Mouse (Mus musculus) ES-Bruce4 (cell line): ENCODE data around the gene Ankrd28. TPM values are rescaled to one million over a fixed set of nuclear protein-coding genes. Genes with fewer than 3 reads are reported as not detected.

Experiments used
- H3K27ac ChIP-seq: 2 replicates; pipeline ENCODE4 v1.5.1; 2012; ENCODE audit warnings: low read length, inconsistent platforms; ENCODE audit not compliant: insufficient read depth
- H3K27me3 ChIP-seq: 2 replicates; pipeline ENCODE4 v1.6.1; 2012; ENCODE audit warnings: mild to moderate bottlenecking, low read length, inconsistent platforms; ENCODE audit not compliant: control insufficient read depth, poor library complexity, insufficient read depth, severe bottlenecking
- H3K36me3 ChIP-seq: 2 replicates; pipeline ENCODE4 v1.6.1; 2012; ENCODE audit warnings: inconsistent platforms, mild to moderate bottlenecking, low read length, moderate library complexity; ENCODE audit not compliant: control insufficient read depth, poor library complexity, insufficient read depth, severe bottlenecking
- H3K4me1 ChIP-seq: one replicate; pipeline ENCODE4 v1.8.1; 2011; ENCODE audit warnings: low read length; ENCODE audit not compliant: control insufficient read depth, insufficient read depth
- H3K4me3 ChIP-seq: 2 replicates; pipeline ENCODE4 v1.5.1; 2011; ENCODE audit warnings: low read depth, mild to moderate bottlenecking, low read length
- H3K9ac ChIP-seq: 2 replicates; pipeline ENCODE4 v1.6.1; 2012; ENCODE audit warnings: low read depth, mild to moderate bottlenecking, inconsistent platforms; ENCODE audit not compliant: poor library complexity, severe bottlenecking
- H3K9me3 ChIP-seq: replicated peaks from 2 replicates; pipeline ENCODE4 v1.6.1; 2012; ENCODE audit warnings: mild to moderate bottlenecking, low read length, inconsistent platforms; ENCODE audit not compliant: control insufficient read depth, poor library complexity, insufficient read depth, severe bottlenecking
- CTCF ChIP-seq: IDR thresholded peaks from one replicate; pipeline ENCODE4 v1.8.1; 2011; ENCODE audit warnings: low read depth, low read length
- EP300 ChIP-seq: IDR thresholded peaks from 2 replicates; pipeline ENCODE4 v1.6.1; 2011; ENCODE audit warnings: low read depth, low read length; ENCODE audit not compliant: insufficient read depth
- POLR2A ChIP-seq: IDR thresholded peaks from one replicate; pipeline ENCODE4 v1.8.1; 2011; ENCODE audit warnings: low read length; ENCODE audit not compliant: insufficient read depth
- polyA plus RNA-seq: library from polyadenylated mRNA; stranded (reverse); fragments of >200 nt; gene quantifications from 2 replicates; pipeline ENCODE4 v1.2.4, GENCODE M21; 2011; ENCODE audit warnings: low read depth; ENCODE audit not compliant: missing spikeins, insufficient read depth, insufficient read length

The Ankrd28 gene
- polyA plus RNA-seq, 1 experiment = 104 TPM

DNA sequence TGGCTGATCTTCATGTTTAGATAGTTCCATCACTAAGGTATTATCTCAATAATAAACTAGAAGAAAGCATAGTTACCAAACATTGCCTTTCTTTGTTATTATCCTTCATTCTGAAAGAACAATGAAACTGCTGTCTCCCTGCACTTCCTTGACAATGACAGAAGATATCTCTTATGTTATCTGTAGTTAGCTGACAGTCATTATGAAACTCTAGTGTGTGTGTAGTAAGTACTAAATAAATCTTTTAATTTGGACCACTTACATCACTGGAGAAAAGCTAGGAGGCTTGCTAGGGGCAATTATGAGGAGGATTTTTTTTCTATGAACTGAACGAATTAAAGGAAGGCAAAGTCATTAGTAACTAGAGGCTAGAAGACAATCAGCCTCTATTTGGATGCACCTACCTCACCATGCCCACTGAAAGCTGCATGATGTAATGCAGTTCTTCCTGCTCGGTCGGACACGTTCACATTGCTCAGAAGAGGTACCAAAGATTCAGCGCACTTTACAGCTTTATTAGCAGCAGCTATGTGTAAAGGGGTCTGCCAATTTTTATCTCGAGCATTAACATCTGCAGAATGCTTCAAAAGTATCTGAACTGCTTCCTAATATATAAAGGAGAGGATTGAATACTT lies 82.1 kb downstream of the Ankrd28 start:
- Histone ChIP-seq H3K9ac (no peak overlapping the region), H3K4me1 (no peaks in the 10 kb centered on the region), H3K36me3 (peaks cover 19% of the 10 kb centered on the region), H3K27me3 (no peaks in the 10 kb centered on the region), H3K27ac (no peak overlapping the region), H3K4me3 (no peak overlapping the region), H3K9me3 (no peaks in the 10 kb centered on the region)
- TF ChIP-seq POLR2A = no peak
- TF ChIP-seq CTCF = no peak
- no peak for TF ChIP-seq EP300

DNA sequence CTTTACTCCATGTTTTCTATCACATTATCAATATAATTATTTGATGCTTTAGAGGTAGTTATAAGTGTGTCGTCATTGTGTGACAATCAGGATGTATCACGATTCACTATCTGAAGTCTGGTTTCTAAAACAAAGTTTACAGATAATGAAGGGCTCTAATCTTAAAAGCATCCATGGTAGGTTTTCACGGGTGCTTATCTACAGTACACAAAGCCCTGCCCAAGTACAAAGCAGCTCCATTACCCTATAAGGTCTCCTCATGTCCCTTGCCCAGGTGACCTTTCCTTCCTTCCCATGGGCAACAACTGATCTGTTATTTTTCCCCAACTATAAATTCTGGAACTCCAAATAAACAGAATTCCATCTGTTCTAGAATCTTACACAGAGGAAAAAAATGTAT lies 87.9 kb downstream of the Ankrd28 start:
- Histone ChIP-seq H3K9ac (no peak overlapping the region), H3K36me3 (peaks cover 14% of the 10 kb centered on the region), H3K4me1 (no peaks in the 10 kb centered on the region), H3K27me3 (no peaks in the 10 kb centered on the region), H3K9me3 (no peaks in the 10 kb centered on the region; the same call in 1 of the 2 replicates), H3K27ac (no peak overlapping the region), H3K4me3 (no peak overlapping the region)
- TF ChIP-seq POLR2A (no peak), EP300 (no peak), CTCF (no peak)

DNA sequence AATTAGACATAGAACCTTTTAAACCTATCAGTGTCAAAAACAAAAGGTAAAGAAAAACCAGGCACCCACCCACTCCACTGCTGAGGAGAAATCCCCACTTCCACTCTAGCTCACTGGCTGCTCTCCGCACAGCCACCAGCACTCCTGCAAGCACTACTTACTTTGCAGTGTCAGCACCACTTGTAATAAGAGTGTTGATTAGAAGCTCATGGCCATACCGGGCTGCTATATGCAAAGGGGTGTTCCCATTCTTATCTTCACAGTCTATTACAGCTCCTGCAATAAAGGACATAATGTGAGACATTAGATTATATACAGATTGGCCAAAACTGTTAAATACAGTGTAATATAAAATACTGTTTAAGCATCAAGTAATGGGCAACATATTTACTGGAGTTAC lies 95.6 kb downstream of the Ankrd28 start:
- H3K36me3 ChIP-seq = peaks cover 12% of the 10 kb centered on the region
- TF ChIP-seq POLR2A = no peak
- no peak for TF ChIP-seq EP300
- no peak for TF ChIP-seq CTCF
- H3K27ac ChIP-seq = no peak overlapping the region
- no peaks in the 10 kb centered on the region for H3K4me1 ChIP-seq
- H3K9ac ChIP-seq = no peak overlapping the region
- H3K4me3 ChIP-seq = no peak overlapping the region
- no peaks in the 10 kb centered on the region for H3K9me3 ChIP-seq
- no peaks in the 10 kb centered on the region for H3K27me3 ChIP-seq

DNA sequence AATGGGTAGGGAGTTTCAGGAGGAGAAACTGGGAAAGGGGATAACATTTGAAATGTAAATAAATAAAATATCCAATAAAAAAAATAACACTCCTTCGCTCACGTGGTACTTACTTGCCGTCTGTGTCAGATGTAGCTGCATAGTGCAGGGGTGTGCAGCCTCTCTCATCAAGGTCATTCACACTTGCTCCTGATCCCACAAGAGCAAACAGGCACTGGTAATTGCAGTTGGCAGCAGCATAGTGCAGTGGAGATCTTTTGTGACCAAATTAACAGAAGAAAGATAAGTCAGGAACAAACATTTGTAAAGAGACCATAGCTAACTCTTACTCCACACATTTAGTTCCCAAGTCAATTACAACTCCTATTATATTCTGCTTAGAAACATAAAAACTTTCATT lies 102.9 kb downstream of the Ankrd28 start:
- H3K9me3 ChIP-seq = no peaks in the 10 kb centered on the region
- H3K4me1 ChIP-seq = no peaks in the 10 kb centered on the region
- H3K4me3 ChIP-seq = no peak overlapping the region
- no peak overlapping the region for H3K27ac ChIP-seq
- TF ChIP-seq EP300 (no peak), CTCF (no peak), POLR2A (no peak)
- peaks cover 9% of the 10 kb centered on the region for H3K36me3 ChIP-seq
- H3K27me3 ChIP-seq = no peaks in the 10 kb centered on the region
- H3K9ac ChIP-seq = no peak overlapping the region

DNA sequence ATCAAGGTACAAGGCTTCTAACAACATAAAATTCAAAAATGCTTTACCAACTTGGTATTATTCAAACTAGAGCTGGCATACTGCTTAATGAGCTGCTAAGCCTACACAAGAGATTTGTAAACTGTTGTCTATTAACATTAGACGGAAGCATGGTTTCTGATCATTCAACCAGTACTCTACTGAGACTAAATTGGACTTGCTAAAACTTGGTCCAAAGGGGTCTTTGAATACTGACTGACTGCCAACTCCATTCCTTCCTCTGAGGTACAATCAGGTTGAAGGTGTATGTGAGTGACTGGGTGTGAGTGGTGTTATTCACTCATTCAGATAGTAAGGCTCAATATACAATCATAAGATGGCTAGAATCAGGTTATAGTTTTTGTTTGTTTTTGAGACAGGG lies 107.7 kb downstream of the Ankrd28 start:
- Histone ChIP-seq H3K4me3 (no peak overlapping the region), H3K36me3 (peaks cover 15% of the 10 kb centered on the region), H3K27ac (no peak overlapping the region), H3K4me1 (no peaks in the 10 kb centered on the region), H3K27me3 (no peaks in the 10 kb centered on the region), H3K9ac (no peak overlapping the region), H3K9me3 (no peaks in the 10 kb centered on the region)
- TF ChIP-seq POLR2A = no peak
- TF ChIP-seq EP300 = no peak
- no peak for TF ChIP-seq CTCF

DNA sequence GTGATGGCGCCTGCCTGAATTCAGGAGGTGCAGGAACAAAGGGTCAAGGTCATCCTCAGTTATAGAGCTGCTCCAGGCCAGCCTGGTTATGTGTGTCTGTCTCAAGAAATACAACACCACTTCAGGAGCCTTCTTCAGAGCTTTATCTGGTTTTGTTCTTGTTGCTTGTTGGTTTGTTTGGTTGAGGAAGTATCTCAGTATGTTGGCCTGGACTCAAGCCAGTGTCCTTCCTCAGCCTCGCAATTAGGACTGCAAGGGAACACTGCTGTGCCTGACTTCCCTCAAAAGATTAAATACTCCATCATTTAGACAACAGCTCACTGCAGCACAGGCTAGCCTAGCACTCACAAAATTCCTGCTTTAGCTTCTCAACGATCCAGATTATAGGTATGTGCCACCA lies 109.2 kb downstream of the Ankrd28 start:
- no peaks in the 10 kb centered on the region for H3K9me3 ChIP-seq
- H3K4me1 ChIP-seq = no peaks in the 10 kb centered on the region
- no peak overlapping the region for H3K27ac ChIP-seq
- peaks cover 22% of the 10 kb centered on the region for H3K36me3 ChIP-seq
- TF ChIP-seq EP300 = no peak
- no peak for TF ChIP-seq CTCF
- no peak for TF ChIP-seq POLR2A
- no peak overlapping the region for H3K9ac ChIP-seq
- no peaks in the 10 kb centered on the region for H3K27me3 ChIP-seq
- H3K4me3 ChIP-seq = no peak overlapping the region
